Comparison of ENCODE assay signal across 29 mouse cellular contexts in genomic region chr6:28411236-28411635, GRCm38 (mm10). TPM values are rescaled to one million over a fixed set of nuclear protein-coding genes. Genes with fewer than 3 reads are reported as not detected.
"Had no signal": no experiment of that assay in that cellular context is flagged by ENCODE, and none has a peak within 500 bp of the region (broad histone marks: within the 10 kb centered on the region; RNA-seq: fewer than 3 reads in every experiment).

No protein-coding gene starts in this region.

- H3K4me1 ChIP-seq: lung, embryonic 15.5 days; midbrain, embryonic 12.5 days; neural tube, embryonic 13.5 days; neural tube, embryonic 15.5 days; stomach, embryonic 15.5 days had no signal

- H3K27me3 ChIP-seq: liver, embryonic 15.5 days; lung, embryonic 15.5 days; midbrain, embryonic 12.5 days; neural tube, embryonic 13.5 days; neural tube, embryonic 15.5 days; stomach, embryonic 15.5 days had no signal

- DNase-seq: liver, postnatal 0 days; lung, adult 2 months; lung, postnatal 14 days; lung, postnatal 36 days; midbrain, embryonic 14.5 days; retina, postnatal 1 day; right cerebral cortex, adult 18-20 months; right cerebral cortex, postnatal 25 days; right cerebral cortex, postnatal 4 days; spleen, adult 18-20 months; thymus, adult 2 months; thymus, postnatal 25 days; thymus, postnatal 4 days had no signal

- H3K9ac ChIP-seq: liver, embryonic 15.5 days; liver, postnatal 0 days; lung, embryonic 15.5 days; midbrain, embryonic 12.5 days; neural tube, embryonic 13.5 days; neural tube, embryonic 15.5 days; stomach, embryonic 15.5 days had no signal

- ATAC-seq: liver, postnatal 0 days; lung, postnatal 0 days; midbrain, embryonic 16.5 days had no signal

- H3K4me2 ChIP-seq: liver, embryonic 15.5 days; lung, embryonic 15.5 days; midbrain, embryonic 12.5 days; neural tube, embryonic 13.5 days; neural tube, embryonic 15.5 days; stomach, embryonic 15.5 days had no signal

- H3K9me3 ChIP-seq: liver, embryonic 15.5 days; lung, embryonic 15.5 days; neural tube, embryonic 13.5 days; neural tube, embryonic 15.5 days; stomach, embryonic 15.5 days had no signal

- H3K27ac ChIP-seq: liver, embryonic 15.5 days; lung, embryonic 15.5 days; macrophage; midbrain, embryonic 12.5 days; neural tube, embryonic 13.5 days; neural tube, embryonic 15.5 days; stomach, embryonic 15.5 days; stomach, postnatal 0 days had no signal

- H3K4me3 ChIP-seq: liver, embryonic 15.5 days; lung, embryonic 15.5 days; midbrain, embryonic 12.5 days; myocyte; neural tube, embryonic 13.5 days; neural tube, embryonic 15.5 days; stomach, embryonic 15.5 days had no signal

RNA-seq across cellular contexts. Expression of gene Fscn3, which starts 16.4 kb away (rescaled TPM):
- total RNA-seq: megakaryocyte, adult 5-6 weeks had no signal
- polyA plus RNA-seq: lung, adult 2 months; lung, embryonic 15.5 days; lung, postnatal 0 days; macrophage; midbrain, embryonic 12.5 days; midbrain, embryonic 14.5 days; myocyte; neural tube, embryonic 11.5 days; neural tube, embryonic 13.5 days; neural tube, embryonic 15.5 days; stomach, embryonic 15.5 days; stomach, postnatal 0 days; urinary bladder, adult 2 months had no signal

RNA-seq across cellular contexts. Expression of gene Pax4, which starts 37.9 kb away (rescaled TPM):
- total RNA-seq: megakaryocyte, adult 5-6 weeks; megakaryocyte-erythroid progenitor cell, adult 5-6 weeks had no signal
- polyA plus RNA-seq: liver, embryonic 15.5 days; liver, postnatal 0 days; lung, adult 2 months; lung, embryonic 15.5 days; lung, postnatal 0 days; macrophage; midbrain, embryonic 12.5 days; midbrain, embryonic 14.5 days; midbrain, embryonic 16.5 days; myocyte; neural tube, embryonic 11.5 days; neural tube, embryonic 13.5 days; neural tube, embryonic 15.5 days; stomach, postnatal 0 days; testis, adult 2 months; thymus, adult 2 months; urinary bladder, adult 2 months had no signal
